Mouse (Mus musculus): ENCODE results near the gene Irak3. TPM values are rescaled to one million over a fixed set of nuclear protein-coding genes. Genes with fewer than 3 reads are reported as not detected.

Irak3 gene
- polyA plus RNA-seq, 1 experiment from 2014 or later, result 0.33 TPM

DNA sequence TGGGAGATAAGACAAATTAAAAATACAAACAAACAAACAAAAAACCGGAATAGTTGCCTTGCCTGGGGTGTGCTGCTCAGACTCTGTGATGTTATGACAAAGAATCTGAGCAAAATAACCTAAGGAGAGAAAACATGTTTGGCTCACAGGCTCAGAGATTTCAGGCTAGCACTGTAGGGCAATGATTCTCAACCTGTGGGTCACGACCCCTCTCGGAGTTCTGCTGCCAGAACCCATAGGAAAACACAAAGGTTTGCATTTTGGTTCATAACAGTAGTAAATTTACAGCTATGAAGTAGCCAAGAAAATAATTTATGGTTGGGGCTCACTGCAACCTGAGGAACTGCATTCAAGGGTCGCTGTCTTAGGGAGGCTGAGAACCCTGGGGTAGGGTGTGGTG, 9.7 kb downstream of the Irak3 start:
- no peak overlapping the region for H3K4me2 ChIP-seq (ENCODE audit: low read length)
- no peaks in the 10 kb centered on the region for H3K4me1 ChIP-seq (ENCODE audit: control insufficient read depth, insufficient read depth, low read length)
- no peak overlapping the region for H3K9ac ChIP-seq (ENCODE audit: low read depth, low read length)
- ATAC-seq, result no peak
- no peak overlapping the region for H3K27ac ChIP-seq (ENCODE audit: low read length)
- no peak overlapping the region for H3K4me3 ChIP-seq (ENCODE audit: low read depth, low read length)
- H3K27me3 ChIP-seq (ENCODE audit: control insufficient read depth, insufficient read depth, low read depth, low read length), result no peaks in the 10 kb centered on the region
- no peaks in the 10 kb centered on the region for H3K36me3 ChIP-seq (ENCODE audit: control insufficient read depth, insufficient read depth, low read length)
- WGBS, result 93% methylated on average over 4 of the region's 4 CpGs
- H3K9me3 ChIP-seq (replicated peaks; ENCODE audit: control insufficient read depth, low read length, poor library complexity, severe bottlenecking), result no peaks in the 10 kb centered on the region

GRCm38 (mm10) chr10:120191165-120191564, 10.8 kb downstream of the Irak3 start:
- WGBS, result 85% methylated on average over 6 of the region's 6 CpGs
- no peak overlapping the region for H3K4me2 ChIP-seq (ENCODE audit: low read length)
- no peaks in the 10 kb centered on the region for H3K36me3 ChIP-seq (ENCODE audit: control insufficient read depth, insufficient read depth, low read length)
- H3K4me1 ChIP-seq (ENCODE audit: control insufficient read depth, insufficient read depth, low read length), result no peaks in the 10 kb centered on the region
- no peaks in the 10 kb centered on the region for H3K9me3 ChIP-seq (replicated peaks; ENCODE audit: control insufficient read depth, low read length, poor library complexity, severe bottlenecking)
- H3K27ac ChIP-seq (ENCODE audit: low read length), result no peak overlapping the region
- H3K27me3 ChIP-seq (ENCODE audit: control insufficient read depth, insufficient read depth, low read depth, low read length), result no peaks in the 10 kb centered on the region
- H3K9ac ChIP-seq (ENCODE audit: low read depth, low read length), result no peak overlapping the region
- no peak overlapping the region for H3K4me3 ChIP-seq (ENCODE audit: low read depth, low read length)
- ATAC-seq, result no peak

DNA sequence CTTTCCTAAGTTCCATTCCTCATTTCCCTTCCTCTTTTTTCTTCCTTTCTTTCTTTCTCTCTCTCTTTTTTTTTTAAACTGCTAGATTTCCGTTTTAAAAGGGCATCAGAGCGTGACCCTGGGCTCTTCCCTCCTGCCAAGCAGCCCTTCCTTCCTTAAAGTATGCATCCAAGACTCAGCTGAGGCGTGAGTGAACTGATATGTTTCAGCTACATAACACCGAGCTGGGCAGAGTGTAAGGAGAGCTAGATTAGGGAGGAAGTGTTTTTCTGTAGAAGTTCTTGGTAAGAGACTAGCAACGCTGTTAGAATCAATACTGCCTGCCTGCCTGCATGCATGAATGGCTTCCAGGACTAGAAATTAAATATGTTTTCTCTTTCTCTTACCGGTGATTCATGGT, 12.1 kb downstream of the Irak3 start:
- H3K36me3 ChIP-seq (ENCODE audit: control insufficient read depth, insufficient read depth, low read length), result no peaks in the 10 kb centered on the region
- no peak for ATAC-seq
- H3K27me3 ChIP-seq (ENCODE audit: control insufficient read depth, insufficient read depth, low read depth, low read length), result no peaks in the 10 kb centered on the region
- H3K4me3 ChIP-seq (ENCODE audit: low read depth, low read length), result no peak overlapping the region
- H3K9me3 ChIP-seq (replicated peaks; ENCODE audit: control insufficient read depth, low read length, poor library complexity, severe bottlenecking), result no peaks in the 10 kb centered on the region
- H3K4me2 ChIP-seq (ENCODE audit: low read length), result no peak overlapping the region
- no peak overlapping the region for H3K27ac ChIP-seq (ENCODE audit: low read length)
- H3K4me1 ChIP-seq (ENCODE audit: control insufficient read depth, insufficient read depth, low read length), result no peaks in the 10 kb centered on the region
- 26% methylated on average over 6 of the region's 6 CpGs for WGBS
- no peak overlapping the region for H3K9ac ChIP-seq (ENCODE audit: low read depth, low read length)

GRCm38 (mm10) chr10:120189276-120189675, 12.7 kb downstream of the Irak3 start:
- no peak overlapping the region for H3K4me3 ChIP-seq (ENCODE audit: low read depth, low read length)
- ATAC-seq, result no peak
- H3K9ac ChIP-seq (ENCODE audit: low read depth, low read length), result no peak overlapping the region
- WGBS, result 61% methylated on average over 11 of the region's 11 CpGs
- H3K27me3 ChIP-seq (ENCODE audit: control insufficient read depth, insufficient read depth, low read depth, low read length), result no peaks in the 10 kb centered on the region
- no peaks in the 10 kb centered on the region for H3K4me1 ChIP-seq (ENCODE audit: control insufficient read depth, insufficient read depth, low read length)
- no peaks in the 10 kb centered on the region for H3K9me3 ChIP-seq (replicated peaks; ENCODE audit: control insufficient read depth, low read length, poor library complexity, severe bottlenecking)
- H3K27ac ChIP-seq (ENCODE audit: low read length), result no peak overlapping the region
- H3K4me2 ChIP-seq (ENCODE audit: low read length), result no peak overlapping the region
- no peaks in the 10 kb centered on the region for H3K36me3 ChIP-seq (ENCODE audit: control insufficient read depth, insufficient read depth, low read length)

DNA sequence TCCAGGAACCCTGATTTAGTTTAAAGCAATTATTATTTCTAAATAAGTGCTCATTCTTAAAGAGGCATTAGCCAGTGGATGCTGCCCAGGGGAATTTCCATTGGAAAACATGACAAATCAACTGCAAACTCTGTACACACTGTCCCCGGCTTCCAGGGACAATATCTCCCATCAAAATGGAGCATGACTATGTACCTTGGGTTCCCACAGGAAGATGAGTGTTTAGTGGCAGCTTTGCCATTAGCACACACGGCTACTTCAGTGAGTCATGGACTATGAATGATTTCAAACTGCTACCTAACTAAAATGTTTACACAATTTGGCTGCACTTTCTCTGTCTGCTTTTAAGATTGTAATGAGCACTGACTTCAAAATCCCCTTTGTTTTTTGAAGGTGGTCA, 13.4 kb downstream of the Irak3 start:
- H3K4me3 ChIP-seq (ENCODE audit: low read depth, low read length), result no peak overlapping the region
- H3K36me3 ChIP-seq (ENCODE audit: control insufficient read depth, insufficient read depth, low read length), result no peaks in the 10 kb centered on the region
- H3K4me2 ChIP-seq (ENCODE audit: low read length), result no peak overlapping the region
- ATAC-seq, result no peak
- WGBS, result 80% methylated on average over 2 of the region's 2 CpGs
- H3K27me3 ChIP-seq (ENCODE audit: control insufficient read depth, insufficient read depth, low read depth, low read length), result no peaks in the 10 kb centered on the region
- H3K27ac ChIP-seq (ENCODE audit: low read length), result no peak overlapping the region
- no peaks in the 10 kb centered on the region for H3K9me3 ChIP-seq (replicated peaks; ENCODE audit: control insufficient read depth, low read length, poor library complexity, severe bottlenecking)
- H3K4me1 ChIP-seq (ENCODE audit: control insufficient read depth, insufficient read depth, low read length), result no peaks in the 10 kb centered on the region
- H3K9ac ChIP-seq (ENCODE audit: low read depth, low read length), result no peak overlapping the region

DNA sequence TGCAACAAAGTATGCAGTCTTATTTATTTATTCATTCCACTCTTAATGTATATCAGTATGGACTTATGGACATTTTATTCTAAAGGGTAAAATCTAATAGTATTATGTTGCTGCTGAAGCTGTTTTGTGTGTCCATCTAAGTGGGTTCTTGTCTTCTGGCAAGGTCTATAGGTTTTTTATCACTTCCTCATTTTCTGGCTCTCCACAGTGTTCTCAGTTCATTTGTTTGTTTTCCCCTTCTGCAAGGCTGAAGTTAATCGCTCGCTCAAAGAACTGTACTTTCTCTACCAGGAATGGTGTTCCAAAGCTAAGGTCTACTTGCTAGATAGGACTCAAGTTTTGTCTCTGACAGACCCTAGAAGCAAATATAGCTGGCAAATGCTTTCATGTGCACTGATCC, 18.6 kb downstream of the Irak3 start:
- ATAC-seq, result no peak
- 95% methylated on average over 2 of the region's 2 CpGs for WGBS
- no peak overlapping the region for H3K4me2 ChIP-seq (ENCODE audit: low read length)

DNA sequence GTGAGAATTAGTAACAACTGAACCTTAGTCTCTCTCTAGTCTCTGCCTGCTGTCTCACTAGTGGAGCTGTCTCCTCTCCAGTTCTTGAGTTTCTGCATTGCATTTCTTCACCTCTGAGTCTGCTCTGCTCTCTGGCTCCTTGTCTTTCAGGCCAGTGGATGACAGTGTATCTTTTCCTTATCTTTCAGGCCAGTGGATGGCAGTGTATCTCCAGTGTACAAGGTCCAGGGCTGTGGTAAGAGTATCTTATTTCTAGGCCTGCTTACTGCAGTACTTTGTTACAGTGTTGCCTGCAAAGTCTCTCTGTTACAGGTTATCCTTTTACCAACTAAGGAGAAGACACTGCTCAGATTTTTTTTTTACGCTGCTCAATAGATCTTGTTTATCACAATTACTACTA, 19.0 kb downstream of the Irak3 start:
- no peak for ATAC-seq
- H3K9ac ChIP-seq (ENCODE audit: low read depth, low read length), result no peak overlapping the region
- H3K4me1 ChIP-seq (ENCODE audit: control insufficient read depth, insufficient read depth, low read length), result no peaks in the 10 kb centered on the region
- WGBS, result 95% methylated on average over 1 of the region's 1 CpGs
- no peaks in the 10 kb centered on the region; the same call in 1 of the 2 replicates for H3K9me3 ChIP-seq (replicated peaks; ENCODE audit: control insufficient read depth, low read length, poor library complexity, severe bottlenecking)
- H3K27me3 ChIP-seq (ENCODE audit: control insufficient read depth, insufficient read depth, low read depth, low read length), result no peaks in the 10 kb centered on the region
- no peak overlapping the region for H3K4me2 ChIP-seq (ENCODE audit: low read length)
- no peak overlapping the region for H3K4me3 ChIP-seq (ENCODE audit: low read depth, low read length)
- no peak overlapping the region for H3K27ac ChIP-seq (ENCODE audit: low read length)
- H3K36me3 ChIP-seq (ENCODE audit: control insufficient read depth, insufficient read depth, low read length), result no peaks in the 10 kb centered on the region

More for the DNA sequence above, 18.6 kb downstream of the Irak3 start:
- Histone ChIP-seq H3K9ac (ENCODE audit: low read depth, low read length) (no peak overlapping the region), H3K27me3 (ENCODE audit: control insufficient read depth, insufficient read depth, low read depth, low read length) (no peaks in the 10 kb centered on the region), H3K4me1 (ENCODE audit: control insufficient read depth, insufficient read depth, low read length) (no peaks in the 10 kb centered on the region), H3K27ac (ENCODE audit: low read length) (no peak overlapping the region), H3K9me3 (replicated peaks; ENCODE audit: control insufficient read depth, low read length, poor library complexity, severe bottlenecking) (no peaks in the 10 kb centered on the region; the same call in 1 of the 2 replicates), H3K4me3 (ENCODE audit: low read depth, low read length) (no peak overlapping the region), H3K36me3 (ENCODE audit: control insufficient read depth, insufficient read depth, low read length) (no peaks in the 10 kb centered on the region)

DNA sequence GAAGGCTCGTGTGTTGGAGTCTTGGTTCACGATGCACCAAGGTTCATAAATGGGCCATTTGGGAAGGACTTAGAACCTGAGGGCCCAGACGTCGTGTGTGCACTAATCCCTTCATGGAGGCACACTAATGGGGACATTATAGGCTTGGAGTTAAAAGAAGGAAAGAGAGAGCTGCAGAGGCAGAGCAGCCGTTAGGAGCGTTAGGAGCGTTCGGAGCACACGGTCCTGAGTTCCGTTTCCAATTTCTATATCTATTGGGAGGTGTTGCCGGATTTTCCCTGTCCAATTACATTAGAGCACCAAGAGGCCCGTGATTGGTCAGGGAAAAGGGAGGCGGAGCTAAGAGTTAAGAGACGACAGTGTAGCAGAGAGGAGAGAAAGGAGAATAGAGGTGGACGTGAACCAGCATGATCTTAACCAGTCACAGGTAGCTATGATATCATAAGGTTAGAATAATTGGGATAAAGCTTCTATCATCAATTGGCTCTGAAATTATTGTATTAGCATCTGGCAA, 27.7 kb downstream of the Irak3 start:
- no peaks in the 10 kb centered on the region; the same call in 1 of the 2 replicates for H3K9me3 ChIP-seq (replicated peaks; ENCODE audit: control insufficient read depth, low read length, poor library complexity, severe bottlenecking)
- 88% methylated on average over 15 of the region's 15 CpGs for WGBS
- no peak overlapping the region for H3K9ac ChIP-seq (ENCODE audit: low read depth, low read length)
- no peak overlapping the region for H3K27ac ChIP-seq (ENCODE audit: low read length)
- H3K4me3 ChIP-seq (ENCODE audit: low read depth, low read length), result no peak overlapping the region
- H3K36me3 ChIP-seq (ENCODE audit: control insufficient read depth, insufficient read depth, low read length), result no peaks in the 10 kb centered on the region
- ATAC-seq, result no peak
- no peak overlapping the region for H3K4me2 ChIP-seq (ENCODE audit: low read length)
- H3K27me3 ChIP-seq (ENCODE audit: control insufficient read depth, insufficient read depth, low read depth, low read length), result no peaks in the 10 kb centered on the region
- H3K4me1 ChIP-seq (ENCODE audit: control insufficient read depth, insufficient read depth, low read length), result no peaks in the 10 kb centered on the region

DNA sequence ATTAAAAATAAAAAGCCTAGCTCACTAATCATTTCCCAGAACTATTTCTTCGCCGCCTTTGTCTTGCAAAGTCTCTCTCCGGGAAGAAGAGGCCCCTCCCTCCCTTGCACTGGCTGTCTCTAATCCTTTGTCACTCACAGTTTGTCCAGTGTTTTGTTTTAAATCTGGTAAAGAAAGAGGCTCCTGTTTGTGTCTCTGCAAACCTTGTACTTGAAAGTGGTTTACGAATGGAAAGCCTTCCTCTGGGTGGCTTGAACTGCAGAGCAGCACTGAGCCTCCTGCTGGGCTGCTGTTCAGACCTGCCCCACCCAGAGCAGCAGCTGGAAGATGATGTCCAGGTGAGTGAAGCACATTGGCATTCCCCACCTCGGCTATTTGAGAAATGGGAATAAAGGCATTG, 30.6 kb downstream of the Irak3 start:
- Histone ChIP-seq H3K36me3 (ENCODE audit: control insufficient read depth, insufficient read depth, low read length) (no peaks in the 10 kb centered on the region), H3K4me3 (ENCODE audit: low read depth, low read length) (no peak overlapping the region)
- 17% methylated on average over 5 of the region's 5 CpGs for WGBS

More for the DNA sequence above, 30.6 kb downstream of the Irak3 start:
- no peak overlapping the region for H3K4me2 ChIP-seq (ENCODE audit: low read length)
- H3K4me1 ChIP-seq (ENCODE audit: control insufficient read depth, insufficient read depth, low read length), result no peaks in the 10 kb centered on the region
- H3K9ac ChIP-seq (ENCODE audit: low read depth, low read length), result no peak overlapping the region
- H3K9me3 ChIP-seq (replicated peaks; ENCODE audit: control insufficient read depth, low read length, poor library complexity, severe bottlenecking), result no peaks in the 10 kb centered on the region
- H3K27ac ChIP-seq (ENCODE audit: low read length), result no peak overlapping the region
- H3K27me3 ChIP-seq (ENCODE audit: control insufficient read depth, insufficient read depth, low read depth, low read length), result no peaks in the 10 kb centered on the region
- no peak for ATAC-seq

Data from midbrain, embryonic 16.5 days (tissue).